Mouse (Mus musculus): Measurements from ENCODE around the gene Edar.
A peak's percentile ranks its signal among the peaks of the same experiment; 100 is the strongest.

The Edar gene

GRCm38 (mm10) chr10:58601946-58602345, 73.5 kb downstream of the Edar start:
- no peak for DNase-seq (ENCODE audit: low spot score)

- peak; percentile 62 for DNase-seq (ENCODE audit: low spot score)
Measured at GRCm38 (mm10) chr10:58601431-58601901, 74.0 kb downstream of the Edar start.

GRCm38 (mm10) chr10:58600983-58601382, 74.5 kb downstream of the Edar start:
- no peak for DNase-seq (ENCODE audit: low spot score)

- DNase-seq (ENCODE audit: low spot score): no peak
Measured at GRCm38 (mm10) chr10:58600151-58600550, 75.3 kb downstream of the Edar start.

GRCm38 (mm10) chr10:58595821-58596220, 79.6 kb downstream of the Edar start:
- no peak for DNase-seq (ENCODE audit: low spot score)

- no peak for DNase-seq (ENCODE audit: low spot score)
Measured at GRCm38 (mm10) chr10:58595197-58595596, 80.3 kb downstream of the Edar start.

GRCm38 (mm10) chr10:58594486-58594885, 81.0 kb downstream of the Edar start:
- DNase-seq (ENCODE audit: low spot score): no peak

GRCm38 (mm10) chr10:58585427-58586223, 89.8 kb downstream of the Edar start:
- no peak for DNase-seq (ENCODE audit: low spot score)

GRCm38 (mm10) chr10:58560521-58560920, 114.9 kb downstream of the Edar start:
- DNase-seq (ENCODE audit: low spot score): no peak

GRCm38 (mm10) chr10:58559901-58560300, 115.6 kb downstream of the Edar start:
- DNase-seq (ENCODE audit: low spot score): peak; percentile 50

GRCm38 (mm10) chr10:58559098-58559497, 116.4 kb downstream of the Edar start:
- peak; percentile 54 for DNase-seq (ENCODE audit: low spot score)

- no peak for DNase-seq (ENCODE audit: low spot score)
Measured at GRCm38 (mm10) chr10:58554693-58555387, 120.6 kb downstream of the Edar start.
